Mouse (Mus musculus) adrenal gland, adult 8-10 months (tissue): ENCODE data around the gene Jpt2. TPM values are rescaled to one million over a fixed set of nuclear protein-coding genes. Genes with fewer than 3 reads are reported as not detected.

Source experiments
- total RNA-seq, 4 experiments: library from RNA; stranded (reverse); gene quantifications; 2 replicates each; pipeline ENCODE4 v1.2.4; 2022

The Jpt2 gene
- total RNA-seq, 4 experiments from 2014 or later: 28.0 to 38.5 (median 30.7) TPM

Other genes starting within 250 kb of the Jpt2 start
- gene Rnf151, start 242.6 kb downstream of the Jpt2 start, total RNA-seq: not detected
- 100 to 1,000 TPM; 571 to 651 (median 615) TPM for gene Rps2, start 242.6 kb downstream of the Jpt2 start, total RNA-seq
- gene Ndufb10, start 236.2 kb downstream of the Jpt2 start, total RNA-seq: 100 to 1,000 TPM; 199 to 268 (median 237) TPM
- gene Rpl3l, start 232.9 kb downstream of the Jpt2 start, total RNA-seq: under 1 TPM in 1 of 4 experiments, not detected in 3; 0.49 TPM
- gene Msrb1, start 224.0 kb downstream of the Jpt2 start, total RNA-seq: 10 to 100 TPM; 87.3 to 91.3 (median 89.0) TPM
- 1 to 10 TPM; 1.7 to 2.8 (median 2.4) TPM for gene Hs3st6, start 207.7 kb downstream of the Jpt2 start, total RNA-seq
- 1 to 10 TPM in 2 of 4 experiments, under 1 TPM in 2; 0.52 to 2.7 (median 1.1) TPM for gene Meiob, start 156.4 kb downstream of the Jpt2 start, total RNA-seq
- 10 to 100 TPM; 81.9 to 99.1 (median 92.7) TPM for gene Hagh, start 120.5 kb downstream of the Jpt2 start, total RNA-seq
- gene Fahd1, start 110.3 kb downstream of the Jpt2 start, total RNA-seq: 10 to 100 TPM; 26.4 to 36.0 (median 32.1) TPM
- 1 to 10 TPM; 2.0 to 5.8 (median 2.7) TPM for gene Igfals, start 94.7 kb downstream of the Jpt2 start, total RNA-seq
- gene Nubp2, start 74.3 kb downstream of the Jpt2 start, total RNA-seq: 10 to 100 TPM; 58.9 to 66.0 (median 61.5) TPM
- 10 to 100 TPM; 31.5 to 34.0 (median 33.7) TPM for gene Spsb3, start 74.0 kb downstream of the Jpt2 start, total RNA-seq
- 10 to 100 TPM; 43.6 to 80.7 (median 66.3) TPM for gene Eme2, start 65.6 kb downstream of the Jpt2 start, total RNA-seq
- gene Mrps34, start 65.6 kb downstream of the Jpt2 start, total RNA-seq: 100 to 1,000 TPM; 120 to 201 (median 138) TPM
- gene Nme3, start 64.2 kb downstream of the Jpt2 start, total RNA-seq: 100 to 1,000 TPM in 2 of 4 experiments, 10 to 100 TPM in 2; 73.5 to 148 (median 104) TPM
- gene Mapk8ip3, start 23.7 kb downstream of the Jpt2 start, total RNA-seq: 100 to 1,000 TPM in 3 of 4 experiments, 10 to 100 TPM in 1; 96.1 to 271 (median 177) TPM
- 10 to 100 TPM; 22.0 to 33.2 (median 25.4) TPM for gene Cramp1l, start 55.1 kb upstream of the Jpt2 start, total RNA-seq
- 10 to 100 TPM; 31.7 to 45.0 (median 38.1) TPM for gene Ift140, start 55.4 kb upstream of the Jpt2 start, total RNA-seq
- 10 to 100 TPM; 35.3 to 56.0 (median 52.6) TPM for gene Tmem204, start 122.9 kb upstream of the Jpt2 start, total RNA-seq
- gene Telo2, start 155.3 kb upstream of the Jpt2 start, total RNA-seq: 10 to 100 TPM; 24.0 to 40.2 (median 29.5) TPM
- not detected for gene Ptx4, start 160.1 kb upstream of the Jpt2 start, total RNA-seq
- 10 to 100 TPM; 47.4 to 77.7 (median 67.8) TPM for gene Clcn7, start 172.7 kb upstream of the Jpt2 start, total RNA-seq
- gene Ccdc154, start 201.8 kb upstream of the Jpt2 start, total RNA-seq: under 1 TPM in 3 of 4 experiments, not detected in 1; 0.09 to 0.34 (median 0.19) TPM
- under 1 TPM in 3 of 4 experiments, not detected in 1; 0.40 to 0.67 (median 0.42) TPM for gene Gm38655, start 214.8 kb upstream of the Jpt2 start, total RNA-seq
- 10 to 100 TPM; 18.4 to 21.7 (median 20.9) TPM for gene BC003965, start 223.9 kb upstream of the Jpt2 start, total RNA-seq
- gene Unkl, start 227.7 kb upstream of the Jpt2 start, total RNA-seq: 10 to 100 TPM; 18.4 to 36.4 (median 26.2) TPM